Mouse (Mus musculus): ENCODE measurements at regions not wholly inside any gene's neighbourhood (a gene's known extent, or its start where the extent isn't known, plus 50 kb on each side); places are given as distances from the start of the nearest gene placed in this dataset.

GRCm38 (mm10) chr3:118063679-118064078 lies 194.9 kb upstream of the Snx7 start:
- TF ChIP-seq POLR2A (IDR thresholded peaks at IDR 0.05; ENCODE audit: insufficient read length, low read depth) (no peak), POLR2AphosphoS2 (IDR thresholded peaks at IDR 0.05; ENCODE audit: insufficient read length, low read depth) (no peak), E2F4 (IDR thresholded peaks at IDR 0.05; ENCODE audit: insufficient read depth) (no peak), TCF3 (IDR thresholded peaks at IDR 0.05; ENCODE audit: insufficient read length, low read depth) (no peak), USF1 (IDR thresholded peaks at IDR 0.05; ENCODE audit: low read depth) (no peak)

Data from myocyte (in vitro differentiated cells).